In the genomic region with DNA sequence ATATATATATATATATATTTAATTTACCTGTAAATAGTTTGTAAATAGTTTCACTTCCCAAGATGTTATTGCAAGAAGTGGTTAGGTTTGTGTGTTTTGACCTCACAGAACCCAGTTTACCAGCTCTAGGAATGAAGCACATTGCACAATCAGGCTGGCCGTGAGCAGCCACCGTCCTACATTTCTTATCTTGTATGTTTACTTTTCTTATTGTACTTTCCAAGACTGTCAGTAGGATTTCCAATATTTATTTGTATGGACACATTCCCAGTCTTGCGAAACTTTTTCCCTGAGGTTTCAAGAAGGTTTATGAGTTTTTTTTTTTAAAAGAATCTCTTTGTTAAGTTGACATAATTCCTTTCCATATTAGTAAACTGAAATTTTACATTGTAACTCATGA, we compare ENCODE assay signal across 23 mouse cellular contexts. TPM values are rescaled to one million over a fixed set of nuclear protein-coding genes. Genes with fewer than 3 reads are reported as not detected.
DNase-seq lines count a peak whose midpoint lies in the region; ATAC-seq and TF ChIP-seq lines count a peak whose summit lies in the region.
"Had no signal": no experiment of that assay in that cellular context is flagged by ENCODE, and none has a peak within 500 bp of the region (broad histone marks: within the 10 kb centered on the region; RNA-seq: fewer than 3 reads in every experiment).

No protein-coding gene starts in this region.

- H3K79me3 ChIP-seq in C2C12 (ENCODE audit: low read depth), result no peaks in the 10 kb centered on the region

- no peaks in the 10 kb centered on the region for H3K27me3 ChIP-seq in heart, embryonic 11.5 days (ENCODE audit: control insufficient read depth, insufficient read depth, low read length)
- H3K27me3 ChIP-seq in liver, postnatal 0 days (ENCODE audit: insufficient read depth, low read length), result no peaks in the 10 kb centered on the region
- no peaks in the 10 kb centered on the region for H3K27me3 ChIP-seq in liver, embryonic 12.5 days (replicated peaks)
- no peaks in the 10 kb centered on the region for H3K27me3 ChIP-seq in C2C12 (ENCODE audit: control insufficient read depth, insufficient read depth, insufficient read length)
- H3K27me3 ChIP-seq: embryonic facial prominence, embryonic 12.5 days; forebrain, embryonic 15.5 days had no signal

- DNase-seq in heart, adult 11 months, result peak; percentile 95
- DNase-seq in liver, postnatal 0 days, result no peak
- DNase-seq in fat pad, adult 2 months (ENCODE audit: extremely low read depth, low read depth, low spot score), result peak; percentile 92
- DNase-seq in spleen, adult 12 weeks (ENCODE audit: low spot score), result no peak
- no peak for DNase-seq in frontal cortex, adult 2 months (ENCODE audit: extremely low spot score in 1 of 2, low spot score in 1 of 2)
- DNase-seq: cerebellum, postnatal 10 days; gastrocnemius, postnatal 36 days; kidney, adult 11 months; layer of hippocampus, postnatal 36 days; right cerebral cortex, adult 18-20 months; thymus, postnatal 25 days had no signal

- H3K27ac ChIP-seq in heart, embryonic 11.5 days (ENCODE audit: low read depth, low read length), result no peak overlapping the region
- H3K27ac ChIP-seq in liver, postnatal 0 days (ENCODE audit: low read depth), result no peak overlapping the region
- H3K27ac ChIP-seq in liver, embryonic 12.5 days, result no peak overlapping the region
- H3K27ac ChIP-seq: embryonic facial prominence, embryonic 12.5 days; forebrain, embryonic 15.5 days; hindbrain, embryonic 10.5 days; hindbrain, postnatal 0 days; kidney, postnatal 0 days; layer of hippocampus, adult 2 months; macrophage; midbrain, embryonic 10.5 days had no signal

- 0 out of 2 replicates have a peak, but pooled peaks have one; percentile 11 for TF ChIP-seq EP300 in liver, postnatal 0 days (IDR thresholded peaks at IDR 0.05; ENCODE audit: low read depth)

- no peaks in the 10 kb centered on the region for H3K4me1 ChIP-seq in heart, embryonic 11.5 days (ENCODE audit: control insufficient read depth, insufficient read depth, low read length)
- no peaks in the 10 kb centered on the region; the same call in 1 of the 2 replicates for H3K4me1 ChIP-seq in liver, postnatal 0 days (ENCODE audit: insufficient read depth)
- no peaks in the 10 kb centered on the region for H3K4me1 ChIP-seq in liver, embryonic 12.5 days
- H3K4me1 ChIP-seq: forebrain, embryonic 15.5 days; hindbrain, embryonic 10.5 days; midbrain, embryonic 10.5 days had no signal

- H3K36me3 ChIP-seq in heart, embryonic 11.5 days (ENCODE audit: control insufficient read depth, insufficient read depth, low read length), result no peaks in the 10 kb centered on the region
- H3K36me3 ChIP-seq in liver, postnatal 0 days (replicated peaks; ENCODE audit: insufficient read depth, low read length), result no peaks in the 10 kb centered on the region
- H3K36me3 ChIP-seq in liver, embryonic 12.5 days, result no peaks in the 10 kb centered on the region
- H3K36me3 ChIP-seq in C2C12 (ENCODE audit: control insufficient read depth, insufficient read depth), result no peaks in the 10 kb centered on the region
- H3K36me3 ChIP-seq: embryonic facial prominence, embryonic 12.5 days; forebrain, embryonic 15.5 days; hindbrain, embryonic 10.5 days; midbrain, embryonic 10.5 days had no signal

- no peaks in the 10 kb centered on the region for H3K9me3 ChIP-seq in heart, embryonic 11.5 days (replicated peaks; ENCODE audit: control insufficient read depth, low read length)
- H3K9me3 ChIP-seq in liver, postnatal 0 days (ENCODE audit: low read length), result no peaks in the 10 kb centered on the region; the same call in 1 of the 2 replicates
- H3K9me3 ChIP-seq in liver, embryonic 12.5 days (replicated peaks), result no peaks in the 10 kb centered on the region
- H3K9me3 ChIP-seq: embryonic facial prominence, embryonic 12.5 days; forebrain, embryonic 15.5 days had no signal

- no peak overlapping the region for H3ac ChIP-seq in C2C12 (ENCODE audit: control insufficient read depth, insufficient read length, low read depth)

- no peak overlapping the region for H3K9ac ChIP-seq in heart, embryonic 11.5 days (ENCODE audit: low read depth, low read length)
- H3K9ac ChIP-seq in liver, postnatal 0 days (replicated peaks), result no peak overlapping the region
- H3K9ac ChIP-seq in liver, embryonic 12.5 days, result no peak overlapping the region
- H3K9ac ChIP-seq: embryonic facial prominence, embryonic 12.5 days; forebrain, embryonic 15.5 days had no signal

- WGBS in heart, embryonic 11.5 days (ENCODE audit: insufficient replicate concordance), result 68% methylated on average over 3 of the region's 3 CpGs
- 44% methylated on average over 3 of the region's 3 CpGs for WGBS in liver, postnatal 0 days (ENCODE audit: insufficient replicate concordance)
- WGBS in liver, embryonic 12.5 days (ENCODE audit: insufficient replicate concordance), result 59% methylated on average over 3 of the region's 3 CpGs

- H3K79me2 ChIP-seq in C2C12 (ENCODE audit: control insufficient read depth, insufficient read depth), result no peaks in the 10 kb centered on the region

- TF ChIP-seq CTCF in liver, postnatal 0 days (IDR thresholded peaks at IDR 0.05; ENCODE audit: low read depth), result no peak
- TF ChIP-seq CTCF in C2C12 (IDR thresholded peaks at IDR 0.05; ENCODE audit: control insufficient read depth, insufficient read depth, insufficient read length), result no peak

- no peak overlapping the region for H3K4me3 ChIP-seq in heart, embryonic 11.5 days (ENCODE audit: low read depth, low read length)
- no peak overlapping the region for H3K4me3 ChIP-seq in liver, postnatal 0 days (ENCODE audit: low read depth, low read length)
- H3K4me3 ChIP-seq in liver, embryonic 12.5 days, result no peak overlapping the region
- no peak overlapping the region for H3K4me3 ChIP-seq in C2C12 (ENCODE audit: insufficient read depth, poor library complexity, severe bottlenecking)
- H3K4me3 ChIP-seq: embryonic facial prominence, embryonic 12.5 days; erythroblast, embryonic 14.5 days; forebrain, embryonic 15.5 days; hindbrain, embryonic 10.5 days; layer of hippocampus, adult 2 months; midbrain, embryonic 10.5 days had no signal

- ATAC-seq in heart, embryonic 11.5 days (replicated peaks; ENCODE audit: insufficient number of reproducible peaks, low FRiP score, low TSS enrichment), result no peak
- no peak for ATAC-seq in liver, postnatal 0 days
- ATAC-seq in liver, embryonic 12.5 days, result no peak
- ATAC-seq: forebrain, embryonic 15.5 days; hindbrain, postnatal 0 days had no signal

- H3K4me2 ChIP-seq in heart, embryonic 11.5 days, result no peak overlapping the region
- H3K4me2 ChIP-seq in liver, postnatal 0 days (ENCODE audit: low read depth, low read length), result no peak overlapping the region
- no peak overlapping the region for H3K4me2 ChIP-seq in liver, embryonic 12.5 days
- H3K4me2 ChIP-seq: embryonic facial prominence, embryonic 12.5 days; forebrain, embryonic 15.5 days had no signal

TF ChIP-seq in C2C12, 6 proteins besides CTCF, POLR2A, EP300 and RAD21:
- no peak for TF ChIP-seq MYOD1 (IDR thresholded peaks at IDR 0.05; ENCODE audit: control insufficient read depth, insufficient read length, low read depth)
- peak; percentile 86 for TF ChIP-seq CEBPB (IDR thresholded peaks at IDR 0.05; ENCODE audit: low read depth)

RNA-seq across cellular contexts. Expression of a gene that starts 40.7 kb away (rescaled TPM):
- polyA plus RNA-seq in heart, embryonic 11.5 days (2014; fragmentation: Nextera tagmentation; extraction: Ambion mirVana), result 2.5 and 2.9 TPM in 2 replicates
- 2.2 and 2.3 TPM in 2 replicates for polyA plus RNA-seq in liver, postnatal 0 days (2015; fragmentation: Nextera tagmentation; extraction: Ambion mirVana)
- 4.2 and 4.4 TPM in 2 replicates for polyA plus RNA-seq in liver, embryonic 12.5 days (2016; fragmentation: Nextera tagmentation; extraction: Ambion mirVana)
- polyA plus RNA-seq in C2C12 (2012; fragmentation: generic; extraction: Trizol), result 2.9 TPM
- 6.6 and 7.5 TPM in 2 replicates for polyA plus RNA-seq in frontal cortex, adult 2 months (2012; rRNA removed)
- polyA plus RNA-seq: erythroblast, embryonic 14.5 days; macrophage had no signal

Comparison
In these comparisons a context has a peak if more than half of its experiments do, and no peak if none do; other contexts are left out.
1. DNase-seq: peak in heart, adult 11 months (single experiment) and fat pad, adult 2 months (single experiment); none in liver, postnatal 0 days (single experiment), spleen, adult 12 weeks (single experiment) and frontal cortex, adult 2 months (0 of 2).